Mouse (Mus musculus): ENCODE results near the gene Traf2. TPM values are rescaled to one million over a fixed set of nuclear protein-coding genes. Genes with fewer than 3 reads are reported as not detected.
A peak's percentile ranks its signal among the peaks of the same experiment; 100 is the strongest.

Gene Traf2
- polyA plus RNA-seq, 1 experiment from 2014 or later = 37.2 TPM

DNA sequence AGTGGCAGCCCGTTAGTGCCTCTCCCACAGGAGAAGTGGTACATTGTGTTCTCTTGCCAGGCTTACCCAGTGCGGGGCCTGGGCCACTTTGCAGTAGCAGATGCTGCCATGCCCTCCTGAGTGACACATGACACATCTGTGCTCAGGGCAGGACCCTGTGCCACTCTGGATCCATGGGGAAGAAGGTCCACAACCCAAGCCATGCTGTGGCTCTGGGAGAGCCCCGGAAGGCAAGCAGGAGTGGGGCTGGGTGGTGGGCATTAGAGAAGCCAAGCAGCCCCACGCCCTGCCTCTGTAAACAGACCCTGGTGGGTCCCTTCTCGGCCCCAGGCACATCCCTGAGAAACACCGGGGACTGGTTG is 36.4 kb upstream of the Traf2 start:
- 84% methylated on average over 6 of the region's 6 CpGs for WGBS

DNA sequence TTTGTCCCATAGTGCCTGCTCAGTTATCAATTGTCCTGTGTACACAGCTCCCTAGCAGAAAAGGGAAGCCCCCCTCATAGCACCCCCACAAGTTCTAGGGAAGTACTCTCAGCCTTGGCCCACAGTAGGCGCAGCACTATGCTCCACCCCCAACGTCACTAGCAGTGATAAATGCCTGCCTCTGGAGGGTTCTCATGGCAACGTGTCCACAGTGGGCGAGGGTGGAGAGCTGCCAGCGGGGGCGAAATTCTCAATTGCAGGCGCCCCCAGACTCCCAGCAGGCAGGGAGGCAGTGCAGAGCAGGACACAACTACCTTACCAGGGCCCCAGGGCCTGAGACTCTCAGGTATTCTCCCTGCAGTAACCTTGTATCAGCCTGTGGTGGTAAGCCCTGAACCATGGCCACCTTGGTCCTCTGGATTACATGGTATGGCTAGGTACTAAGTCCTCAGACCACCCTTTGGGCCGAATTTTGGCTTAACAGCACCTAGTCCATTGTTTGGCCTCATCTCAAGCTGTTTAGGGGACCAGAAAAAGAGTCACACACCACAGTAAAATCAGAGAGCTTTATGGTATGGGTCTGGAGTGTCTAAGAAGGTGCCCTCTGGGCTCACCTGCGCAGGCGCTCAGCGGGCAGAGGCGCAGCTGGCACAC is 35.9 kb upstream of the Traf2 start:
- no peak overlapping the region for H3K9ac ChIP-seq (ENCODE audit: low read length)
- H3K9me3 ChIP-seq (ENCODE audit: control insufficient read depth, low read length) = no peaks in the 10 kb centered on the region
- no peak; the same call in 1 of the 2 replicates for ATAC-seq (replicated peaks; ENCODE audit: low FRiP score)
- H3K27me3 ChIP-seq (ENCODE audit: control insufficient read depth, insufficient read depth, low read length) = peaks cover 38% of the 10 kb centered on the region
- H3K27ac ChIP-seq (ENCODE audit: low read depth, low read length) = no peak overlapping the region
- no peak overlapping the region for H3K4me2 ChIP-seq (ENCODE audit: low read depth, low read length, severe bottlenecking)
- H3K36me3 ChIP-seq (ENCODE audit: control insufficient read depth, insufficient read depth, low read length) = peaks cover 2% of the 10 kb centered on the region; the same call in 1 of the 2 replicates
- WGBS = 57% methylated on average over 12 of the region's 12 CpGs
- H3K4me1 ChIP-seq (replicated peaks; ENCODE audit: control insufficient read depth, insufficient read depth, low read length) = peaks cover 11% of the 10 kb centered on the region
- no peak overlapping the region for H3K4me3 ChIP-seq (ENCODE audit: low read depth, low read length)
- peak; percentile 62 for DNase-seq (ENCODE audit: low spot score)

More for the DNA sequence above, 36.4 kb upstream of the Traf2 start:
- no peak for DNase-seq (ENCODE audit: low spot score)
- peaks cover 33% of the 10 kb centered on the region for H3K27me3 ChIP-seq (ENCODE audit: control insufficient read depth, insufficient read depth, low read length)
- no peak overlapping the region for H3K4me3 ChIP-seq (ENCODE audit: low read depth, low read length)
- H3K9me3 ChIP-seq (ENCODE audit: control insufficient read depth, low read length) = no peaks in the 10 kb centered on the region
- H3K9ac ChIP-seq (ENCODE audit: low read length) = no peak overlapping the region
- H3K4me1 ChIP-seq (replicated peaks; ENCODE audit: control insufficient read depth, insufficient read depth, low read length) = peaks cover 8% of the 10 kb centered on the region; the same call in 1 of the 2 replicates
- 0 out of 2 replicates have a peak, but pooled peaks have one; percentile 19 for ATAC-seq (replicated peaks; ENCODE audit: low FRiP score)
- H3K36me3 ChIP-seq (ENCODE audit: control insufficient read depth, insufficient read depth, low read length) = peaks cover 2% of the 10 kb centered on the region; the same call in 1 of the 2 replicates
- H3K27ac ChIP-seq (ENCODE audit: low read depth, low read length) = no peak overlapping the region
- no peak overlapping the region for H3K4me2 ChIP-seq (ENCODE audit: low read depth, low read length, severe bottlenecking)

GRCm38 (mm10) chr2:25581901-25582301 is 35.2 kb upstream of the Traf2 start:
- peak; percentile 60 for DNase-seq (ENCODE audit: low spot score)
- 45% methylated on average over 6 of the region's 6 CpGs for WGBS
- no peak for ATAC-seq (replicated peaks; ENCODE audit: low FRiP score)

GRCm38 (mm10) chr2:25581294-25581864 is 34.6 kb upstream of the Traf2 start, which contains the start of gene Ajm1:
Gene Ajm1 (minus strand): TSS chr2:25581757.
- DNase-seq (ENCODE audit: low spot score) (peak; percentile 83), ATAC-seq (replicated peaks; ENCODE audit: low FRiP score) (peak; percentile 52)
- 7% methylated on average over 19 of the region's 19 CpGs for WGBS
- H3K4me2 ChIP-seq (ENCODE audit: low read depth, low read length, severe bottlenecking) = peak within 1 kb of the TSS; percentile 48
- H3K9me3 ChIP-seq (ENCODE audit: control insufficient read depth, low read length) = no peaks in the 10 kb centered on the region
- H3K27me3 ChIP-seq (ENCODE audit: control insufficient read depth, insufficient read depth, low read length) = peaks cover 51% of the 10 kb centered on the region
- peaks cover 2% of the 10 kb centered on the region; the same call in 1 of the 2 replicates for H3K36me3 ChIP-seq (ENCODE audit: control insufficient read depth, insufficient read depth, low read length)
- H3K4me3 ChIP-seq (ENCODE audit: low read depth, low read length) = peak within 1 kb of the TSS; percentile 23
- H3K27ac ChIP-seq (ENCODE audit: low read depth, low read length) = no peak within 1 kb of the TSS
- no peak within 1 kb of the TSS for H3K9ac ChIP-seq (ENCODE audit: low read length)
- peaks cover 15% of the 10 kb centered on the region for H3K4me1 ChIP-seq (replicated peaks; ENCODE audit: control insufficient read depth, insufficient read depth, low read length)

More at GRCm38 (mm10) chr2:25581901-25582301, 35.2 kb upstream of the Traf2 start:
- Histone ChIP-seq H3K4me3 (ENCODE audit: low read depth, low read length) (no peak overlapping the region), H3K9me3 (ENCODE audit: control insufficient read depth, low read length) (no peaks in the 10 kb centered on the region), H3K27ac (ENCODE audit: low read depth, low read length) (no peak overlapping the region), H3K4me1 (replicated peaks; ENCODE audit: control insufficient read depth, insufficient read depth, low read length) (peaks cover 15% of the 10 kb centered on the region), H3K9ac (ENCODE audit: low read length) (no peak overlapping the region), H3K4me2 (ENCODE audit: low read depth, low read length, severe bottlenecking) (no peak overlapping the region; the same call in 1 of the 2 replicates), H3K36me3 (ENCODE audit: control insufficient read depth, insufficient read depth, low read length) (peaks cover 2% of the 10 kb centered on the region; the same call in 1 of the 2 replicates), H3K27me3 (ENCODE audit: control insufficient read depth, insufficient read depth, low read length) (peaks cover 45% of the 10 kb centered on the region)

DNA sequence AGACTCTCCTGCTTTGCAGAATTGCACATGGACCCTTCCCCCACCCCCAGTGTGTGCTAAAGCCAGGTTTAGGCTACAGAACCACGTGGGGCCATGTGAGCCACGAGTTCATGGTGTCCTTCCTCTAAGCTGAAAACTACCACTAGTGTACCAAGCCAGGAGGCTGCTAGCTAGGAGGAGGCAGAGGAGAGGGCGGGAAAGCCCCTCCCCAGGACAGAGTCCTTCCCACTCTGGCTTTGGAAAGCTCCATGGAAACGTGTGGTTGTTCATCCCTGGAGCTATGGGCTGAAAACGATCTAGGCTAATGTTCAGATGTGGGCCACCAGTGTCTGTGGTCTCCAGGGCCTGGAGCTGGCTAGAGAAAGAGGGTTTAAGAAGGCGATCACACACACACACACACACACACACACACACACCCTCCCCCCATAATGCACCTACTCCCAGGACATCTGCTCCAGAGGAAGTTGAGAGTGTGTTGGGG is 33.9 kb upstream of the Traf2 start:
- Histone ChIP-seq H3K4me1 (replicated peaks; ENCODE audit: control insufficient read depth, insufficient read depth, low read length) (peaks cover 18% of the 10 kb centered on the region), H3K27ac (ENCODE audit: low read depth, low read length) (no peak overlapping the region), H3K27me3 (ENCODE audit: control insufficient read depth, insufficient read depth, low read length) (peaks cover 58% of the 10 kb centered on the region), H3K9ac (ENCODE audit: low read length) (no peak overlapping the region), H3K36me3 (ENCODE audit: control insufficient read depth, insufficient read depth, low read length) (peaks cover 2% of the 10 kb centered on the region; the same call in 1 of the 2 replicates), H3K4me3 (ENCODE audit: low read depth, low read length) (no peak overlapping the region), H3K9me3 (ENCODE audit: control insufficient read depth, low read length) (no peaks in the 10 kb centered on the region), H3K4me2 (ENCODE audit: low read depth, low read length, severe bottlenecking) (no peak overlapping the region)
- 53% methylated on average over 6 of the region's 6 CpGs for WGBS
- ATAC-seq (replicated peaks; ENCODE audit: low FRiP score) = no peak
- DNase-seq (ENCODE audit: low spot score) = no peak

DNA sequence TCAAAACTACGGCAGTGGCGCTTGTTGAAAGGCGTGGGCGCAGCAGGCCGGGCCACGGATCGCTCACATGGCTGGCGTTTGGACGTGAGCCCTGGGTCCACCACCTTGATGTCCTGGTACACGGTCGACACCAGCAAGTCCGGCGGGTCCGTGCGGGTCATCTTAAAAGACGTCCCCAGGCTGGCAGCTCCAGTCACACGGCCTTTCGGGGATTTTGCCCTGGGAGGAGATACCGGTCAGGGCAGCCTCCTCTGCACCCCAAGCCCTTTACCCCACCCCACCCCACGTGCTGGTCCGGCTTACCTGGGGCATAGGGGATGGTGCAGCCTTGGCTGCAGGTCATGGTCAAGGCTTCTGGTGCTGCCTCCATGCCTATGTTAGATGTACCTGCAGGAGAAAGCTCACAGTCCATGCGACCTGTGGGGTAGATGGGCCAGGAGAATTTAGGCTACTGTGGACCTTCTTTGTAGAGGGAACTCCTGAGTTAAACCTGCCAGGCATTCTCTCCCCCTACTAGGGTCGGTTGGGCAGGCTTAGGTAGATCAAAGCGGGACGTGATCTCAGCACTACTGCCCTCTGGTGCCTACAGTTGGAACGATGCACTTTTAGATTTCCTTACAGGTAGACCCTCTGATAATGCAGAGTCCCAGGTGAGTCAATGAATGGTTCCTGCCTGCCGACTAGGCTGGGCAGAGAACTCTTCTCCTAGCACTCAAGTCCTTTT is 33.2 kb upstream of the Traf2 start:
- H3K9ac ChIP-seq (ENCODE audit: low read length) = no peak overlapping the region
- no peak overlapping the region for H3K27ac ChIP-seq (ENCODE audit: low read depth, low read length)
- H3K4me1 ChIP-seq (replicated peaks; ENCODE audit: control insufficient read depth, insufficient read depth, low read length) = peaks cover 22% of the 10 kb centered on the region
- H3K27me3 ChIP-seq (ENCODE audit: control insufficient read depth, insufficient read depth, low read length) = peaks cover 58% of the 10 kb centered on the region
- ATAC-seq (replicated peaks; ENCODE audit: low FRiP score) = no peak
- 5% methylated on average over 27 of the region's 27 CpGs for WGBS
- DNase-seq (ENCODE audit: low spot score) = no peak
- H3K4me2 ChIP-seq (ENCODE audit: low read depth, low read length, severe bottlenecking) = 0 out of 2 replicates have a peak overlapping the region, but pooled peaks have one; percentile 15
- H3K9me3 ChIP-seq (ENCODE audit: control insufficient read depth, low read length) = no peaks in the 10 kb centered on the region
- no peak overlapping the region for H3K4me3 ChIP-seq (ENCODE audit: low read depth, low read length)
- H3K36me3 ChIP-seq (ENCODE audit: control insufficient read depth, insufficient read depth, low read length) = peaks cover 2% of the 10 kb centered on the region; the same call in 1 of the 2 replicates

GRCm38 (mm10) chr2:25578796-25579736 is 32.3 kb upstream of the Traf2 start:
- Histone ChIP-seq H3K9ac (ENCODE audit: low read length) (no peak overlapping the region), H3K4me2 (ENCODE audit: low read depth, low read length, severe bottlenecking) (0 out of 2 replicates have a peak overlapping the region, but pooled peaks have one; percentile 15), H3K27ac (ENCODE audit: low read depth, low read length) (no peak overlapping the region), H3K36me3 (ENCODE audit: control insufficient read depth, insufficient read depth, low read length) (peaks cover 2% of the 10 kb centered on the region; the same call in 1 of the 2 replicates), H3K4me3 (ENCODE audit: low read depth, low read length) (no peak overlapping the region), H3K4me1 (replicated peaks; ENCODE audit: control insufficient read depth, insufficient read depth, low read length) (peaks cover 23% of the 10 kb centered on the region), H3K9me3 (ENCODE audit: control insufficient read depth, low read length) (no peaks in the 10 kb centered on the region), H3K27me3 (ENCODE audit: control insufficient read depth, insufficient read depth, low read length) (peaks cover 58% of the 10 kb centered on the region)
- WGBS = 6% methylated on average over 76 of the region's 77 CpGs
- ATAC-seq (replicated peaks; ENCODE audit: low FRiP score) = no peak
- peak; percentile 64 for DNase-seq (ENCODE audit: low spot score)

All from forebrain, embryonic 11.5 days (tissue).